Mouse (Mus musculus): ENCODE results near the gene Rabepk. TPM values are rescaled to one million over a fixed set of nuclear protein-coding genes. Genes with fewer than 3 reads are reported as not detected.
"Not testable (repeated sequence)": the region's sequence is repeated elsewhere in the genome, so short reads cannot be mapped to it uniquely, and the experiment has no call there.

Gene Rabepk
- 37.8 and 41.4 TPM in 2 replicates for polyA plus RNA-seq (2015; fragmentation: Nextera tagmentation; extraction: Ambion mirVana)

DNA sequence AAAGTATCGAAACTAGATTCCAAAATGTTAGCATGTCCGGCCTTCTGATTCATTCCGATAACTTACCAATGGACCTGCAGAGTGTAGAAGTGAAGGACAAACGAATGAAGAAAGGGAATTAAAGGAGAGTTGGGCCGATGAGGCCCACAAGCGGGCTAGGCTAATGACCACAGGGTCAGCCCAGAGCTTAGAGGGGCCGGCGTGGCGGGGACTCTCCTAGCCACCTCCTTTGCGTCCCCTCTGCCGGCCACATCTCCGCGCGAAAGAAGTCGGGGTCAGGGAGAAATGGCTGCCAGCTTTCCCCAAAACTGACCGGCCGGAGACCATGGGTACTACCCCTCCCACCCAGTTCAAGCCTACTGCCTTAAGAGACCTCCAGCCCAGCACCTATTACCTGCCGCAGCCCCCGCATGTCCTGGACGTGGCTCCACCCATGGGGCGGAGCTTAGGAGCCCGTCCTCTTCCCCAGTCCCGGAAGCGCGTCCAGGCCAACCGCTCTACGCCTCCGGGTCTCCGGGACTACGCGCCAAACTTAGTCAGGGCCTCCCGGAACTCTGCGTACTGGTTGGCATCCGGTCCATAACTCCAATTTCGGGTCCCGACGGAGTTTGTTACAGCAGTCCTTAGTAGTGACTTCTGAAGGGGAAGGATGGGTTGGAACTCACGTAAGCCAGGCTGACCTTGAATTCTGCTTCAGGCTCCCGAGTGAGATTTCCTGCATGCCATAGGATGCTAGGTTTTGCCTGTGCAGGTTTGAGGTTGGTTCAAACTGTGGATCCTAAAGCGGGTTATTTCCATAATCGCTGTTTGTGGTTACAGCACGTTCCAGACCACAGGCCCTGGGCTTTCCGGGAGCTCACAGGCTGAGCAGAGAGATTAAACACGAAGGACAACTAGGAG, at the start of gene Rabepk:
TSS of gene Rabepk (minus strand) at position 556 of the 900 bp plus-strand sequence.
- Histone ChIP-seq H3K27me3 (no peaks in the 10 kb centered on the region), H3K9ac (peak within 1 kb of the TSS; percentile 76), H3K4me2 (replicated peaks) (peak within 1 kb of the TSS; percentile 79), H3K27ac (peak within 1 kb of the TSS; percentile 80), H3K9me3 (no peaks in the 10 kb centered on the region), H3K36me3 (peaks cover 23% of the 10 kb centered on the region), H3K4me1 (peaks cover 31% of the 10 kb centered on the region), H3K4me3 (peak within 1 kb of the TSS; percentile 70)
- ATAC-seq (ENCODE audit: low FRiP score, low read depth), result peak; percentile 83
- 4% methylated on average over 44 of the region's 44 CpGs for WGBS

DNA sequence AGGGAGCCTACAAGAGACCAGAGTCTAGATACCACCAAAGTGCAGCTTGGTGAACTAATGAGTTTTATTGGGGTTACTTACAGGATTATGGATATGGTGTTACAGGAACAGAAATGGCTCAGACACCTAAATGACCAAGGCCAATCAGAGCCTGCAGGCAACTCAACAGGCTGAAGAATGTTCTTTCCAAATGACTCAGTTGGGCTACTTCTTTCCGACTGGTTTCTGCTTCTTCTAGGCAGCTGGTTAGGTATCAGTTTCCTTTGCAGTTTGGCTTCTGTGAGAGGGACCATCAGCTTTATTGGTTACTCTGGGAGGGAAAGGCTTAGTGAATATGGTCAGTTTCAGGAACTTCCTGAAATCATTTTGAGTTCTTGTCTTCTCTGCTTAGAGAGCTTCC, 48.0 kb upstream of the Rabepk start:
- H3K4me2 ChIP-seq (replicated peaks), result no peak overlapping the region

DNA sequence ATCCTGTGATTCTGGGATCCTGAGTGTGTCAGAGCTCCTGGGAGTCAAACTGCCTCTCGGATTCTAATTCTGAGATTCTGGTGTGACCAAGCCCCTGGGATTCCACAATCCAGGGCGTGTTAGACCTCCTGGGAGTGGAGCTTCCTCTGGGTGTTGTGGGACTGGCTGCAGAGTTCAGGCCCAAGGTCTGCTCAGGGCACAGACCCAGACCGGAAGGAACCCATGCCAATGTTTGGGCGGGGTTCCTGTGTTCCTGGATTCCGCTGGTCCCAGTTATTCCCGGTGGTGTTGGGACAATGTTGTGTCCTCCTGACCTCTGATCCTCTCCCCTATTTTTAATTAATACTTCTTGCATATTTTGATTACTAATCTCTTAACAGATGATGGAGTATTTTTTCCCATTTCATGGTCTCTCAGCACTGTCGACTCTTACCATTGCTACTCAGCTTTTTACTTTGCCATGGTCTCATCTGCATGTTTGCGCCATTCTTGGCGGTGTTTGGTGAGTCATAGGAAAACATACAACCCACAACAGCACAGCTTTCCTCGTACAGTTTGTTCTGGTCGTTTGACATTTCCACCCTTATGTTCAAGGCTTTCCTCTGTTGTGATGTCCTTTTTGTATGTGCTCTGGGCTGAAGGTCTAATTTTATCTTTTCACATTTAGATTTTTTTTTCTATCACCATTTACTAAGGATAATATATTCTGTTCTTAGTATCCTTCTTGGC, 43.7 kb upstream of the Rabepk start:
- Histone ChIP-seq H3K4me2 (replicated peaks) (no peak overlapping the region), H3K27me3 (no peaks in the 10 kb centered on the region), H3K27ac (no peak overlapping the region), H3K4me3 (no peak overlapping the region), H3K36me3 (no peaks in the 10 kb centered on the region; the same call in 1 of the 2 replicates), H3K9ac (no peak overlapping the region), H3K9me3 (no peaks in the 10 kb centered on the region), H3K4me1 (no peaks in the 10 kb centered on the region)
- no peak for ATAC-seq (ENCODE audit: low FRiP score, low read depth)
- 84% methylated on average over 11 of the region's 11 CpGs for WGBS

More for the DNA sequence above, 48.0 kb upstream of the Rabepk start:
- Histone ChIP-seq H3K9me3 (no peaks in the 10 kb centered on the region), H3K27ac (no peak overlapping the region), H3K4me3 (no peak overlapping the region), H3K27me3 (no peaks in the 10 kb centered on the region), H3K4me1 (no peaks in the 10 kb centered on the region), H3K9ac (no peak overlapping the region), H3K36me3 (peaks cover 38% of the 10 kb centered on the region)
- no peak for ATAC-seq (ENCODE audit: low FRiP score, low read depth)
- WGBS, result 94% methylated on average over 1 of the region's 1 CpGs

DNA sequence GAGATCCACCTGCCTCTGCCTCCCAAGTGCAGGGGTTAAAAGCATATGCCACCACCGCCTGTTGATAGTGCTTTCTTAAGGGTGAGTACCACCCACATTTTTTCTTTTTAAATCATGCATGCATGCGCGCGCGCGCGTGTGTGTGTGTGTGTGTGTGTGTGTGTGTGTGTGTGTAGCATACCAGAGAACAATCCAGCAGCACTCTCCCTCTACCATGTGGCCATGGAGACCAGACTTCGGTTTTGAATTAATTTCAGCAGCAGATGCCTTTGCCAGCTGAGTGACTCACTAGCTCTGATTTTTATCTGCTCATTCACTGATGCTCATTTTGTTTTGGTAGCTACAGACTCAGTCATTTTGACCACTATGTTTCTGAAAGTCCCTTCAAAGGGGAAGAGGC, 42.0 kb upstream of the Rabepk start:
- H3K4me1 ChIP-seq, result no peaks in the 10 kb centered on the region
- no peaks in the 10 kb centered on the region for H3K27me3 ChIP-seq
- H3K9me3 ChIP-seq, result no peaks in the 10 kb centered on the region
- 92% methylated on average over 8 of the region's 8 CpGs for WGBS
- no peak overlapping the region for H3K4me3 ChIP-seq
- no peak overlapping the region for H3K4me2 ChIP-seq (replicated peaks)
- H3K9ac ChIP-seq, result no peak overlapping the region
- H3K36me3 ChIP-seq, result no peaks in the 10 kb centered on the region
- ATAC-seq (ENCODE audit: low FRiP score, low read depth), result no peak
- no peak overlapping the region for H3K27ac ChIP-seq

DNA sequence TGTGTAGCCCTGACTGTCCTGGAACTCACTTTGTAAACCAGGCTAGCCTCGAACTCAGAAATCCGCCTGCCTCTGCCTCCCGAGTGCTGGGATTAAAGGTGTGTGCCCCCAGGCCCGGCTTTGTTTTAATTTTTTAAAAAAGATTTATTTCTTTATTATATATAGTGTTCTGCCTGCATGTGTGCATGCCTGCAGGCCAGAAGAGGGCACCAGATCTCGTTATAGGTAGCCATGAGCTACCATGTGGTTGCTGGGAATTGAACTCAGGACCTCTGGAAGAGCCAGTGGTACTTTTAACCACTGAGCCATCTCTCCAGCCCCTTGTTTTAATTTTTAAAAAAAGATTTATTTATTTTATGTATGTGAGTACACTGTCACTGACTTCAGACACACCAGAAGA, 40.4 kb upstream of the Rabepk start:
- H3K4me1 ChIP-seq; H3K27me3 ChIP-seq; H3K9ac ChIP-seq; H3K4me3 ChIP-seq; H3K27ac ChIP-seq; H3K9me3 ChIP-seq; ATAC-seq (ENCODE audit: low FRiP score, low read depth); H3K4me2 ChIP-seq (replicated peaks); H3K36me3 ChIP-seq: not testable (repeated sequence)
- WGBS, result 85% methylated on average over 5 of the region's 5 CpGs

DNA sequence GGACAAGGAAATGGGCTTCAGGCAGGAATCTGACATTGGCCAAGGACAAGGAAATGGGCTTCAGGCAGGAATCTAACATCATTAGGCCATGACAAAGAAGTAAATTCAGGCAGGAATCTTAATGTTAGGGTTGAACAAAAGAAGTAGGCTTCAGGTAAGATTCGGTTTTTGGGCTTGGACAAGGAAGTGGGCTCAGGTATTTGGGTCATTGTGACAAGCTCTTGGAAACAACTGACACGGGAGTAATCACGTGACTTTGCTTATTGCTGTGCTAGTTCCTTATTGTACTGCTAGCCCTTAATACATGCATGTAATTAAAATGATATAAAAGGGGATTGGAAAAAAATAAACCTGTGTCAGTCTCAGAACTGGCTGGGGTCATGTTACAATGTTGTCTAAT, 36.0 kb upstream of the Rabepk start:
- no peak overlapping the region for H3K9ac ChIP-seq
- no peak for ATAC-seq (ENCODE audit: low FRiP score, low read depth)
- H3K4me3 ChIP-seq, result no peak overlapping the region
- no peak overlapping the region for H3K4me2 ChIP-seq (replicated peaks)
- no peaks in the 10 kb centered on the region for H3K9me3 ChIP-seq
- H3K27me3 ChIP-seq, result no peaks in the 10 kb centered on the region
- 74% methylated on average over 3 of the region's 3 CpGs for WGBS
- H3K27ac ChIP-seq, result no peak overlapping the region
- no peaks in the 10 kb centered on the region for H3K4me1 ChIP-seq
- H3K36me3 ChIP-seq, result no peaks in the 10 kb centered on the region

DNA sequence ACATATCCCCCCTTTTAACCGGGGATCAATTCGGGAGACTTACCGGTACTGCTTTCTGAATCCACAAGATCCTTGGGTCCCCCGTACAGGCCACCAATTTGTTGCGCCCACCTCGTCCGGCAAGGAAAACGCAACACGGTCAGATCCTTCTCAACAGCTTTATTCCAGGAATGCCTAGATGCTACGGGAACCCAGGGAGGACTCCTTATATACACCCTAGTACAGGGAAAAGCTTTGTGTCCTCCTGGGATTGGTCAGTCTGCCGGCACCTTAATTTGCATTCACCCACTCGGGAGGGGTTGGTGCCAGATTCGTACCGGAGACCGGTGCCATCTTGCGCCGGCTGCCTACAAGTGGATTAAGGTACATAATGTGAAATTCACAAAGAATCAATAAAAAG, 33.9 kb upstream of the Rabepk start:
- no peak for ATAC-seq (ENCODE audit: low FRiP score, low read depth)
- no peak overlapping the region for H3K27ac ChIP-seq
- H3K4me1 ChIP-seq, result no peaks in the 10 kb centered on the region
- no peak overlapping the region for H3K4me2 ChIP-seq (replicated peaks)
- H3K9ac ChIP-seq, result no peak overlapping the region
- 81% methylated on average over 17 of the region's 17 CpGs for WGBS
- no peaks in the 10 kb centered on the region for H3K36me3 ChIP-seq
- no peak overlapping the region for H3K4me3 ChIP-seq
- peaks cover 9% of the 10 kb centered on the region for H3K9me3 ChIP-seq
- no peaks in the 10 kb centered on the region for H3K27me3 ChIP-seq

DNA sequence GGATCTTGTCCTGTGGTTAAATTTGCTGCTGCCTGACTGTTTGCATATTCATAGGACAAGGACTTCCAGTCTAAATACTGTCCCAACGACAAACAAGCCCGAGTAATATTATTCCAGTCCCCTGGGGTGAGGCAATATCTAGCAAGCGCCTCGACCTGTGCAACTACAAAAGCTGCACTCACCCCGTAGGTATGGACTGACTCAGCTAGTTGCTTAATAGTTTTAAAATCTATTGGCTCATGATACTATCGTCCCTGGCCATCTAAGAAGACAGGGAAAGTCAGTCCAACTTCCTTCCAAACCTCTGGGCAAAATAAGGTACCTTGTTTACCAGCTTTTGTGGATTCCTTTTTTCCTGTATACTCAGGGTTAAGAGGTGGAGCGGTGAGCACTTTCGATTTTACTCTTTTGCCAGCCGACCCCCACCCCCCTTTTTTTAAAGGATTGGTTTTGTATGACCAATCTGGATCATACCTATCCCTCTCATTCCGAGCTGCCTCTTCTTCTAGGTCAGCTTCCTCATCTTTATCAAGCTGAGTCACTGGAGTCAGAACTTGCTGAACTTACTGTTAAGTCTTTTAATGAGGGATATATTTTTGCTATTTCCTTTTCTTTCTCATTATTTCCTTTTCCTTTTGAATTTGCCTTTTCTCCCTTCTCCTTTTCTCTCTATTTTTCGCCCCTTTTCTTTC, 33.2 kb upstream of the Rabepk start, which contains the start of gene Gm34653:
TSS of gene Gm34653 (plus strand) at position 242 of the 692 bp plus-strand sequence.
- H3K4me3 ChIP-seq; ATAC-seq (ENCODE audit: low FRiP score, low read depth): not testable (repeated sequence)
- 65% methylated on average over 11 of the region's 11 CpGs for WGBS

DNA sequence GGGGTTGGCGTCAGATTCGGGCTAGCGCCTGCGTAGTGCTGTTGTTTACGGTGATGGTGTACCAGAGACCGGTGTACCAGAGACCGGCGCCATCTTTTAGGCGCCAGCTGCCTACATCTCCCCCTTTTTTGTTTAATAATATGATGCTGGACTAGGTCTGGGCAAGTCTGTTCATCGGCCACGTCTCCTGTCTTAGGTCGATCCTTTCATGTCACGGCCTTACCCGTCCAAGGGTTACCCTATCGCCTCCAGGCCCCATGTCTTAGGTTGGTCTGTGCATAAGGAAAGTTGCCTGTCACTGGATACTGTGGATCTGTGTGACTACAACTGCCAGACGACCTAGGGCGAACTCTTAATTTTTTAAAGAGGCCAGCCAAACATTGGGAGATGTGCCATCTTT, 30.4 kb upstream of the Rabepk start:
- WGBS, result 93% methylated on average over 17 of the region's 17 CpGs
- not testable (repeated sequence) for H3K27ac ChIP-seq; H3K27me3 ChIP-seq; H3K4me2 ChIP-seq (replicated peaks); ATAC-seq (ENCODE audit: low FRiP score, low read depth); H3K4me3 ChIP-seq; H3K36me3 ChIP-seq; H3K9me3 ChIP-seq; H3K9ac ChIP-seq; H3K4me1 ChIP-seq

More for the DNA sequence above, 33.2 kb upstream of the Rabepk start, which contains the start of gene Gm34653:
- not testable (repeated sequence) for H3K4me1 ChIP-seq; H3K4me2 ChIP-seq (replicated peaks); H3K9me3 ChIP-seq; H3K27me3 ChIP-seq; H3K36me3 ChIP-seq; H3K27ac ChIP-seq; H3K9ac ChIP-seq

DNA sequence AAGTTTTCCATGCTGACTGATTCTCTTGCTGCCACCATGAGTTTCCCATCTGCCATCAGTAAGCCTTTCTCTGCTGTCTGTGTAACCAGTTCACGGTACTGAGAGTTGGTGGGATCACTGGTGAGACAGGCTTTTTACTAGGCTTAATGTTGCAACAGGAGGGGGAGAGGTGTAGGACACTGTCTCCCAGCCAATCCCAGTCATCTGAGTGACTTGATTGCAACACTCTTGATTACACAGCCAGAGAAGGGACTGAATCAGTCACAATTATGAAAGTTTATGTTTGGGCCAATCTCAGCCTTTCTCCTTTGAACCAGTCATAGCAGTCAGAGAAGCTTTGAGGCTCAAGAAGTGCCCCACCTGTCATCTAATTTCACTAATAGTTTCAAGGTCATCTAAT, 28.3 kb upstream of the Rabepk start:
- Histone ChIP-seq H3K4me3 (no peak overlapping the region), H3K9me3 (peaks cover 9% of the 10 kb centered on the region), H3K9ac (no peak overlapping the region), H3K27ac (no peak overlapping the region), H3K36me3 (no peaks in the 10 kb centered on the region), H3K4me2 (replicated peaks) (no peak overlapping the region), H3K27me3 (peaks cover 6% of the 10 kb centered on the region; the same call in 1 of the 2 replicates), H3K4me1 (peaks cover 17% of the 10 kb centered on the region)
- 88% methylated on average over 1 of the region's 1 CpGs for whole genome bisulfite sequencing
- no peak for ATAC-seq (ENCODE audit: low FRiP score, low read depth)

DNA sequence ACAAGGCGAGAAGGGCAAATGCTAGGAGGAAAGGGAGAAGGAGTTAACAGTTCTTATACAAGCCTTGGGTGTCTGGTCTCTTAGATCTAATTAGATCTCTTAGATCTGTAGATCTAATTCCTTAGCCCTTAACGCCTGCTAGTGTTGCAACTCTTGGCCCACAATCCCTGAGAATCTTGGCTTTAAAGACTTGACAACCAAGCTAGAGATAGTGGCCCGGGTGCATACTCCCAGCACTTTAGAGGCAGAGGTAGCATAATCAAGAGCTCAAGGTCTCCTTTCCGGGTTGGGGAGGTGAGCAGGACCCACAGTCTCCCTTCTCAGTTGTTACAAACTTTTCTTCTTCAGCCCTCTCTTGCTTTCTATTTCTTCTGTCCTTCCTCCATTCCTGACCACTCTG, 27.9 kb upstream of the Rabepk start:
- WGBS, result 87% methylated on average over 4 of the region's 4 CpGs

More for the DNA sequence above, 27.9 kb upstream of the Rabepk start:
- Histone ChIP-seq H3K9ac (no peak overlapping the region), H3K36me3 (peaks cover 2% of the 10 kb centered on the region), H3K27me3 (peaks cover 6% of the 10 kb centered on the region; the same call in 1 of the 2 replicates), H3K4me2 (replicated peaks) (no peak overlapping the region), H3K27ac (no peak overlapping the region), H3K4me3 (no peak overlapping the region), H3K4me1 (peaks cover 17% of the 10 kb centered on the region), H3K9me3 (peaks cover 9% of the 10 kb centered on the region)
- no peak for ATAC-seq (ENCODE audit: low FRiP score, low read depth)
